Mouse (Mus musculus) G1E (cell line): ENCODE results near the gene Sowahb.

ENCODE experiments used
- CTCF ChIP-seq: IDR thresholded peaks from 2 replicates; pipeline ENCODE4 v1.5.1; 2012; ENCODE audit warnings: low read depth, low read length, inconsistent platforms, mixed read lengths
- GATA1 ChIP-seq: IDR thresholded peaks from 2 replicates; pipeline ENCODE4 v1.6.1; 2012; ENCODE audit warnings: borderline replicate concordance, low read length, inconsistent platforms, mixed read lengths
- GATA2 ChIP-seq: IDR thresholded peaks from 2 replicates; pipeline ENCODE4 v1.6.1; 2012; ENCODE audit warnings: low read depth, low read length, inconsistent platforms, borderline replicate concordance
- TAL1 ChIP-seq: conservative IDR thresholded peaks from 2 replicates; pipeline ENCODE4 v1.6.1; 2012; ENCODE audit warnings: low read depth, low read length, inconsistent platforms, mixed read lengths

- TF ChIP-seq CTCF (no peak), GATA1 (no peak), GATA2 (no peak), TAL1 (no peak)
Observed at GRCm38 (mm10) chr5:93002615-93003014, 42.2 kb downstream of the Sowahb start.
